Mouse (Mus musculus) megakaryocyte, embryonic 14.5 days (primary cell): ENCODE measurements around the gene Cpxm2.

ENCODE experiments used
- FLI1 ChIP-seq: IDR thresholded peaks from 2 replicates; pipeline ENCODE4 v1.6.1; 2012; ENCODE audit warnings: low read length, inconsistent platforms, mixed read lengths
- GATA1 ChIP-seq: IDR thresholded peaks from 3 replicates; pipeline ENCODE4 v1.6.1; 2012; ENCODE audit warnings: mixed read lengths, low read length, inconsistent platforms, borderline replicate concordance

GRCm38 (mm10) chr7:132167239-132167638 is 12.7 kb upstream of the Cpxm2 start:
- TF ChIP-seq GATA1 (no peak), FLI1 (no peak)
